Mouse (Mus musculus) thymus, postnatal 36 days (tissue): ENCODE data around the gene Tcte1.

Source experiments
- DNase-seq, 2 experiments: peaks; one replicate each; pipeline ENCODE4 v3.0.0; 2022; ENCODE audit warnings: mixed read lengths in 2 of 2

The Tcte1 gene

GRCm38 (mm10) chr17:45585725-45586448 lies 62.7 kb downstream of the Tcte1 start:
- no peak for DNase-seq

GRCm38 (mm10) chr17:45586449-45586837 lies 63.2 kb downstream of the Tcte1 start:
- peak in 1 of 2 experiments; percentile 36 for DNase-seq

- DNase-seq = no peak
Measured at GRCm38 (mm10) chr17:45588370-45588769, 65.1 kb downstream of the Tcte1 start.

GRCm38 (mm10) chr17:45589236-45589635 lies 66.0 kb downstream of the Tcte1 start:
- no peak for DNase-seq

GRCm38 (mm10) chr17:45589844-45590243 lies 66.6 kb downstream of the Tcte1 start:
- DNase-seq = no peak

GRCm38 (mm10) chr17:45590410-45590809 lies 67.2 kb downstream of the Tcte1 start:
- DNase-seq = no peak

GRCm38 (mm10) chr17:45591701-45592605 lies 68.7 kb downstream of the Tcte1 start:
- peak in 1 of 2 experiments; percentile 27 for DNase-seq
